Mouse (Mus musculus): ENCODE results near the gene Pappa2. TPM values are rescaled to one million over a fixed set of nuclear protein-coding genes. Genes with fewer than 3 reads are reported as not detected.

The Pappa2 gene
- polyA plus RNA-seq, 1 experiment from 2014 or later: 1.3 TPM

GRCm38 (mm10) chr1:158953479-158954207 lies 26.6 kb downstream of the Pappa2 start:
- Histone ChIP-seq H3K36me3 (ENCODE audit: control insufficient read depth, insufficient read depth) (no peaks in the 10 kb centered on the region), H3K4me1 (replicated peaks; ENCODE audit: control insufficient read depth, insufficient read depth, low read length) (peaks cover 6% of the 10 kb centered on the region; the same call in 1 of the 2 replicates), H3K4me2 (ENCODE audit: low read length) (no peak overlapping the region), H3K9me3 (ENCODE audit: control insufficient read depth, low read length) (no peaks in the 10 kb centered on the region), H3K9ac (replicated peaks; ENCODE audit: low read depth, low read length) (no peak overlapping the region), H3K27ac (ENCODE audit: low read length) (no peak overlapping the region), H3K4me3 (replicated peaks; ENCODE audit: low read length) (no peak overlapping the region), H3K27me3 (replicated peaks; ENCODE audit: control insufficient read depth, insufficient read depth, low read length) (no peaks in the 10 kb centered on the region)
- WGBS: 45% methylated on average over 6 of the region's 6 CpGs
- ATAC-seq: peak; percentile 74

- Histone ChIP-seq H3K4me1 (replicated peaks; ENCODE audit: control insufficient read depth, insufficient read depth, low read length) (no peaks in the 10 kb centered on the region), H3K27me3 (replicated peaks; ENCODE audit: control insufficient read depth, insufficient read depth, low read length) (no peaks in the 10 kb centered on the region), H3K36me3 (ENCODE audit: control insufficient read depth, insufficient read depth) (no peaks in the 10 kb centered on the region), H3K4me2 (ENCODE audit: low read length) (no peak overlapping the region), H3K9ac (replicated peaks; ENCODE audit: low read depth, low read length) (no peak overlapping the region), H3K27ac (ENCODE audit: low read length) (no peak overlapping the region), H3K9me3 (ENCODE audit: control insufficient read depth, low read length) (no peaks in the 10 kb centered on the region), H3K4me3 (replicated peaks; ENCODE audit: low read length) (no peak overlapping the region)
- ATAC-seq: no peak
- WGBS: 92% methylated on average over 6 of the region's 6 CpGs
Observed at GRCm38 (mm10) chr1:158949041-158949440, 31.2 kb downstream of the Pappa2 start.

GRCm38 (mm10) chr1:158947981-158948735 lies 32.1 kb downstream of the Pappa2 start:
- H3K4me2 ChIP-seq (ENCODE audit: low read length): no peak overlapping the region
- no peak for ATAC-seq
- 82% methylated on average over 6 of the region's 6 CpGs for WGBS
- no peak overlapping the region for H3K9ac ChIP-seq (replicated peaks; ENCODE audit: low read depth, low read length)
- H3K36me3 ChIP-seq (ENCODE audit: control insufficient read depth, insufficient read depth): no peaks in the 10 kb centered on the region
- no peak overlapping the region for H3K4me3 ChIP-seq (replicated peaks; ENCODE audit: low read length)
- H3K27ac ChIP-seq (ENCODE audit: low read length): no peak overlapping the region
- no peaks in the 10 kb centered on the region for H3K27me3 ChIP-seq (replicated peaks; ENCODE audit: control insufficient read depth, insufficient read depth, low read length)
- H3K4me1 ChIP-seq (replicated peaks; ENCODE audit: control insufficient read depth, insufficient read depth, low read length): no peaks in the 10 kb centered on the region
- H3K9me3 ChIP-seq (ENCODE audit: control insufficient read depth, low read length): no peaks in the 10 kb centered on the region

- no peaks in the 10 kb centered on the region for H3K36me3 ChIP-seq (ENCODE audit: control insufficient read depth, insufficient read depth)
- H3K9me3 ChIP-seq (ENCODE audit: control insufficient read depth, low read length): no peaks in the 10 kb centered on the region
- H3K4me1 ChIP-seq (replicated peaks; ENCODE audit: control insufficient read depth, insufficient read depth, low read length): no peaks in the 10 kb centered on the region
- H3K4me3 ChIP-seq (replicated peaks; ENCODE audit: low read length): no peak overlapping the region
- H3K27ac ChIP-seq (ENCODE audit: low read length): no peak overlapping the region
- H3K4me2 ChIP-seq (ENCODE audit: low read length): no peak overlapping the region
- H3K27me3 ChIP-seq (replicated peaks; ENCODE audit: control insufficient read depth, insufficient read depth, low read length): no peaks in the 10 kb centered on the region
- no peak for ATAC-seq
- no peak overlapping the region for H3K9ac ChIP-seq (replicated peaks; ENCODE audit: low read depth, low read length)
- 77% methylated on average over 4 of the region's 4 CpGs for WGBS
Observed at GRCm38 (mm10) chr1:158944936-158945335, 35.4 kb downstream of the Pappa2 start.

- Histone ChIP-seq H3K9ac (replicated peaks; ENCODE audit: low read depth, low read length) (no peak overlapping the region), H3K36me3 (ENCODE audit: control insufficient read depth, insufficient read depth) (no peaks in the 10 kb centered on the region), H3K27me3 (replicated peaks; ENCODE audit: control insufficient read depth, insufficient read depth, low read length) (no peaks in the 10 kb centered on the region), H3K4me3 (replicated peaks; ENCODE audit: low read length) (no peak overlapping the region), H3K4me2 (ENCODE audit: low read length) (no peak overlapping the region), H3K9me3 (ENCODE audit: control insufficient read depth, low read length) (no peaks in the 10 kb centered on the region), H3K27ac (ENCODE audit: low read length) (no peak overlapping the region), H3K4me1 (replicated peaks; ENCODE audit: control insufficient read depth, insufficient read depth, low read length) (no peaks in the 10 kb centered on the region)
- no peak for ATAC-seq
- 71% methylated on average over 3 of the region's 3 CpGs for WGBS
Observed at GRCm38 (mm10) chr1:158942864-158943263, 37.4 kb downstream of the Pappa2 start.

- Histone ChIP-seq H3K27ac (ENCODE audit: low read length) (no peak overlapping the region), H3K36me3 (ENCODE audit: control insufficient read depth, insufficient read depth) (no peaks in the 10 kb centered on the region), H3K4me1 (replicated peaks; ENCODE audit: control insufficient read depth, insufficient read depth, low read length) (no peaks in the 10 kb centered on the region), H3K27me3 (replicated peaks; ENCODE audit: control insufficient read depth, insufficient read depth, low read length) (no peaks in the 10 kb centered on the region), H3K4me3 (replicated peaks; ENCODE audit: low read length) (no peak overlapping the region), H3K9ac (replicated peaks; ENCODE audit: low read depth, low read length) (no peak overlapping the region), H3K4me2 (ENCODE audit: low read length) (no peak overlapping the region), H3K9me3 (ENCODE audit: control insufficient read depth, low read length) (no peaks in the 10 kb centered on the region)
- WGBS: 90% methylated on average over 3 of the region's 3 CpGs
- no peak for ATAC-seq
Observed at GRCm38 (mm10) chr1:158940966-158941365, 39.3 kb downstream of the Pappa2 start.

GRCm38 (mm10) chr1:158934447-158934846 lies 45.8 kb downstream of the Pappa2 start:
- no peaks in the 10 kb centered on the region for H3K9me3 ChIP-seq (ENCODE audit: control insufficient read depth, low read length)
- no peaks in the 10 kb centered on the region for H3K27me3 ChIP-seq (replicated peaks; ENCODE audit: control insufficient read depth, insufficient read depth, low read length)
- H3K4me2 ChIP-seq (ENCODE audit: low read length): no peak overlapping the region
- H3K36me3 ChIP-seq (ENCODE audit: control insufficient read depth, insufficient read depth): no peaks in the 10 kb centered on the region
- 79% methylated on average over 3 of the region's 3 CpGs for WGBS
- ATAC-seq: peak; percentile 55; the same call in 1 of the 2 replicates
- H3K4me1 ChIP-seq (replicated peaks; ENCODE audit: control insufficient read depth, insufficient read depth, low read length): no peaks in the 10 kb centered on the region
- no peak overlapping the region for H3K4me3 ChIP-seq (replicated peaks; ENCODE audit: low read length)
- H3K27ac ChIP-seq (ENCODE audit: low read length): no peak overlapping the region
- H3K9ac ChIP-seq (replicated peaks; ENCODE audit: low read depth, low read length): no peak overlapping the region

GRCm38 (mm10) chr1:158931202-158931827 lies 49.0 kb downstream of the Pappa2 start:
- WGBS: 89% methylated on average over 6 of the region's 6 CpGs
- Histone ChIP-seq H3K36me3 (ENCODE audit: control insufficient read depth, insufficient read depth) (no peaks in the 10 kb centered on the region), H3K9ac (replicated peaks; ENCODE audit: low read depth, low read length) (no peak overlapping the region), H3K9me3 (ENCODE audit: control insufficient read depth, low read length) (no peaks in the 10 kb centered on the region), H3K4me2 (ENCODE audit: low read length) (no peak overlapping the region), H3K27ac (ENCODE audit: low read length) (no peak overlapping the region), H3K27me3 (replicated peaks; ENCODE audit: control insufficient read depth, insufficient read depth, low read length) (no peaks in the 10 kb centered on the region), H3K4me3 (replicated peaks; ENCODE audit: low read length) (no peak overlapping the region), H3K4me1 (replicated peaks; ENCODE audit: control insufficient read depth, insufficient read depth, low read length) (no peaks in the 10 kb centered on the region)
- no peak for ATAC-seq

GRCm38 (mm10) chr1:158929369-158929768 lies 50.9 kb downstream of the Pappa2 start:
- H3K9ac ChIP-seq (replicated peaks; ENCODE audit: low read depth, low read length): no peak overlapping the region
- ATAC-seq: no peak

More at GRCm38 (mm10) chr1:158929369-158929768, 50.9 kb downstream of the Pappa2 start:
- H3K36me3 ChIP-seq (ENCODE audit: control insufficient read depth, insufficient read depth): no peaks in the 10 kb centered on the region
- no peak overlapping the region for H3K4me2 ChIP-seq (ENCODE audit: low read length)
- 82% methylated on average over 3 of the region's 3 CpGs for WGBS
- H3K27ac ChIP-seq (ENCODE audit: low read length): no peak overlapping the region
- H3K27me3 ChIP-seq (replicated peaks; ENCODE audit: control insufficient read depth, insufficient read depth, low read length): no peaks in the 10 kb centered on the region
- H3K9me3 ChIP-seq (ENCODE audit: control insufficient read depth, low read length): no peaks in the 10 kb centered on the region
- H3K4me3 ChIP-seq (replicated peaks; ENCODE audit: low read length): no peak overlapping the region
- no peaks in the 10 kb centered on the region for H3K4me1 ChIP-seq (replicated peaks; ENCODE audit: control insufficient read depth, insufficient read depth, low read length)

Data from forebrain, embryonic 16.5 days (tissue).